In the genomic region with DNA sequence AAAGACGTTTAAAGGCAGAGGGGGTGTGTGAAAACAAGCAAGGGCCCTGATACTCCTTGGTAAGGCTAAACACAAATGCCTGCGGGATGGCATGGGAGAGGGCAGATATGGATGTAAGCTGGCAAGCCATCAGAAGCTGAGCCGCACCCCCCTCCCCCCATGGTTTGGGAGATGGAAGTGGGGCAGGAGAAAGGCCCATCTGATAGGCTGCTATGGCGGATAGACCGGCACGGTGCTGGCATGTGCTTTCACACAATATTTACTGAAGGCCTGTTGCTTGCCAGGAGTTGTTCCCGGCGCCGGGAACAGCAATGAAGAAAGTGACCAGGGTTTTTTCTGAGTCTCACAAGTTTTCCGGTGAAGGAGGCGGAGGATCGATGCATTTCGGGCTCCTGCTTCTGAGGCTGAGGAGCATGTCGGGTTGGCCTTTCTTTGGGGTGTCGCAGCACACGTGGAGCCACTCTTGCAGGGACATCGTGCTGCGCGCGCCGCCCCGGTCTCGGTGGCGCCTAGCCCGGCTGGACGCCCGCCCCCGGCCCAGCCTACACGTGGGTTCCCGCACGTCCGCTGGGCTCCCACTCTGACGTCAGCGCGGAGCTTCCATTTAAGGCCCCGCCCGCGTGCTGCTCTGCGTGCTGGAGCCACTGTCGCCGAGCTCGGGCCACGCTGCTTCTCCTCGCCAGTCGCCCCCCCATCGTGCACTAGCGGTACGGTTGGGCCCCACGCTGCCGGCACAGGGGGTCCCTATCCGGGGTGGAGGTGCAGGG, we compare ENCODE assay signal across 8 mouse cellular contexts. TPM values are rescaled to one million over a fixed set of nuclear protein-coding genes. Genes with fewer than 3 reads are reported as not detected.
DNase-seq lines count a peak whose midpoint lies in the region; ATAC-seq and TF ChIP-seq lines count a peak whose summit lies in the region.

No protein-coding gene starts in this region.

- peak overlapping the region; percentile 90 for H3K4me2 ChIP-seq in forebrain, embryonic 12.5 days
- peak overlapping the region; percentile 73 for H3K4me2 ChIP-seq in heart, postnatal 0 days (ENCODE audit: low read depth, low read length)
- peak overlapping the region; percentile 98 for H3K4me2 ChIP-seq in liver, embryonic 15.5 days
- peak overlapping the region; percentile 95 for H3K4me2 ChIP-seq in neural tube, embryonic 11.5 days (ENCODE audit: low read depth)
- peak overlapping the region; percentile 92 for H3K4me2 ChIP-seq in stomach, embryonic 16.5 days (ENCODE audit: low read depth, low read length)

- peak; percentile 93 for ATAC-seq in forebrain, embryonic 12.5 days (ENCODE audit: low FRiP score)
- peak; percentile 91 for ATAC-seq in heart, postnatal 0 days (ENCODE audit: insufficient read depth, low read depth)
- ATAC-seq in liver, embryonic 15.5 days (ENCODE audit: insufficient read depth) = peak; percentile 74
- ATAC-seq in neural tube, embryonic 11.5 days (ENCODE audit: insufficient read depth, low FRiP score, low TSS enrichment) = peak; percentile 90
- peak; percentile 91 for ATAC-seq in stomach, embryonic 16.5 days (ENCODE audit: insufficient read depth, low FRiP score)

- peaks cover 50% of the 10 kb centered on the region for H3K36me3 ChIP-seq in E14TG2a.4 (ENCODE audit: insufficient read depth, low read length)
- H3K36me3 ChIP-seq in forebrain, embryonic 12.5 days (replicated peaks) = peaks cover 20% of the 10 kb centered on the region
- H3K36me3 ChIP-seq in heart, postnatal 0 days (replicated peaks; ENCODE audit: control insufficient read depth, insufficient read depth, low read length) = peaks cover 30% of the 10 kb centered on the region
- H3K36me3 ChIP-seq in liver, embryonic 15.5 days (replicated peaks) = peaks cover 23% of the 10 kb centered on the region
- H3K36me3 ChIP-seq in neural tube, embryonic 11.5 days (ENCODE audit: control insufficient read depth, insufficient read depth, low read length) = peaks cover 10% of the 10 kb centered on the region
- peaks cover 19% of the 10 kb centered on the region for H3K36me3 ChIP-seq in stomach, embryonic 16.5 days (ENCODE audit: control insufficient read depth, insufficient read depth, low read length)

- H3K27me3 ChIP-seq in E14TG2a.4 (ENCODE audit: insufficient read depth, low read length) = peaks cover 15% of the 10 kb centered on the region; the same call in 1 of the 2 replicates
- H3K27me3 ChIP-seq in forebrain, embryonic 12.5 days = peaks cover 13% of the 10 kb centered on the region
- H3K27me3 ChIP-seq in heart, postnatal 0 days (ENCODE audit: control insufficient read depth, insufficient read depth, low read length) = no peaks in the 10 kb centered on the region
- no peaks in the 10 kb centered on the region for H3K27me3 ChIP-seq in liver, embryonic 15.5 days
- H3K27me3 ChIP-seq in neural tube, embryonic 11.5 days (ENCODE audit: control insufficient read depth, insufficient read depth, low read length) = no peaks in the 10 kb centered on the region
- H3K27me3 ChIP-seq in stomach, embryonic 16.5 days (ENCODE audit: control insufficient read depth, insufficient read depth, low read length) = no peaks in the 10 kb centered on the region

- peak overlapping the region; percentile 92 for H3K9ac ChIP-seq in forebrain, embryonic 12.5 days
- H3K9ac ChIP-seq in heart, postnatal 0 days (replicated peaks; ENCODE audit: low read depth, low read length) = peak overlapping the region; percentile 78
- H3K9ac ChIP-seq in liver, embryonic 15.5 days = peak overlapping the region; percentile 84
- peak overlapping the region; percentile 91 for H3K9ac ChIP-seq in neural tube, embryonic 11.5 days (ENCODE audit: low read length)
- H3K9ac ChIP-seq in stomach, embryonic 16.5 days (ENCODE audit: low read length) = peak overlapping the region; percentile 96

- DNase-seq in c-Kit-positive CD71-positive TER-119-positive erythroid progenitor cells, embryonic 14.5 days (ENCODE audit: low spot score) = peak; percentile 68
- peak; percentile 91 for DNase-seq in heart, postnatal 0 days (ENCODE audit: low spot score)
- DNase-seq in kidney, postnatal 36 days = peak; percentile 95 to 98
- peak; percentile 94 for DNase-seq in neural tube, embryonic 11.5 days (ENCODE audit: low spot score)

- peak; percentile 75 for TF ChIP-seq EP300 in heart, postnatal 0 days (IDR thresholded peaks at IDR 0.05; ENCODE audit: low read depth)

- peak overlapping the region; percentile 98 for H3K4me3 ChIP-seq in E14TG2a.4 (replicated peaks; ENCODE audit: low read length)
- peak overlapping the region; percentile 79 for H3K4me3 ChIP-seq in forebrain, embryonic 12.5 days (replicated peaks)
- H3K4me3 ChIP-seq in heart, postnatal 0 days (ENCODE audit: low read depth, low read length) = peak overlapping the region; percentile 76
- H3K4me3 ChIP-seq in liver, embryonic 15.5 days (replicated peaks) = peak overlapping the region; percentile 78
- H3K4me3 ChIP-seq in neural tube, embryonic 11.5 days (ENCODE audit: low read depth, low read length) = peak overlapping the region; percentile 92
- H3K4me3 ChIP-seq in stomach, embryonic 16.5 days (replicated peaks; ENCODE audit: low read length) = peak overlapping the region; percentile 91

- no peak for TF ChIP-seq CTCF in E14TG2a.4 (conservative IDR thresholded peaks at IDR 0.05; ENCODE audit: low read length)
- no peak for TF ChIP-seq CTCF in heart, postnatal 0 days (IDR thresholded peaks at IDR 0.05; ENCODE audit: low read depth)

- H3K4me1 ChIP-seq in E14TG2a.4 (replicated peaks; ENCODE audit: low read depth, low read length) = peaks cover 67% of the 10 kb centered on the region
- peaks cover 18% of the 10 kb centered on the region for H3K4me1 ChIP-seq in forebrain, embryonic 12.5 days
- H3K4me1 ChIP-seq in heart, postnatal 0 days (ENCODE audit: control insufficient read depth, insufficient read depth) = peaks cover 11% of the 10 kb centered on the region
- H3K4me1 ChIP-seq in liver, embryonic 15.5 days (replicated peaks) = peaks cover 52% of the 10 kb centered on the region
- peaks cover 7% of the 10 kb centered on the region for H3K4me1 ChIP-seq in neural tube, embryonic 11.5 days (ENCODE audit: control insufficient read depth, insufficient read depth, low read length)
- H3K4me1 ChIP-seq in stomach, embryonic 16.5 days (ENCODE audit: control insufficient read depth, insufficient read depth, low read length) = peaks cover 25% of the 10 kb centered on the region

- under 1% methylated on average over 51 of the region's 51 CpGs for WGBS in forebrain, embryonic 12.5 days
- under 1% methylated on average over 49 of the region's 51 CpGs for WGBS in heart, postnatal 0 days
- under 1% methylated on average over 51 of the region's 51 CpGs for WGBS in liver, embryonic 15.5 days (ENCODE audit: insufficient replicate concordance)
- WGBS in neural tube, embryonic 11.5 days = under 1% methylated on average over 47 of the region's 51 CpGs
- under 1% methylated on average over 51 of the region's 51 CpGs for WGBS in stomach, embryonic 16.5 days

- H3K27ac ChIP-seq in forebrain, embryonic 12.5 days = peak overlapping the region; percentile 89
- peak overlapping the region; percentile 94 for H3K27ac ChIP-seq in heart, postnatal 0 days (ENCODE audit: low read depth)
- peak overlapping the region; percentile 84 for H3K27ac ChIP-seq in liver, embryonic 15.5 days (replicated peaks)
- peak overlapping the region; percentile 64 for H3K27ac ChIP-seq in neural tube, embryonic 11.5 days (ENCODE audit: low read depth, low read length)
- peak overlapping the region; percentile 97 for H3K27ac ChIP-seq in stomach, embryonic 16.5 days (ENCODE audit: low read length)

- H3K9me3 ChIP-seq in E14TG2a.4 (ENCODE audit: low read length) = no peaks in the 10 kb centered on the region
- H3K9me3 ChIP-seq in forebrain, embryonic 12.5 days = no peaks in the 10 kb centered on the region
- H3K9me3 ChIP-seq in heart, postnatal 0 days (replicated peaks; ENCODE audit: control insufficient read depth, low read length) = no peaks in the 10 kb centered on the region
- no peaks in the 10 kb centered on the region for H3K9me3 ChIP-seq in liver, embryonic 15.5 days (replicated peaks)
- H3K9me3 ChIP-seq in neural tube, embryonic 11.5 days (ENCODE audit: control insufficient read depth, low read length) = no peaks in the 10 kb centered on the region
- no peaks in the 10 kb centered on the region for H3K9me3 ChIP-seq in stomach, embryonic 16.5 days (replicated peaks; ENCODE audit: control insufficient read depth, low read length)

RNA-seq across cellular contexts. Expression of a gene that starts 4.1 kb away (rescaled TPM):
- polyA plus RNA-seq in forebrain, embryonic 12.5 days (2016; fragmentation: Nextera tagmentation; extraction: Ambion mirVana) = 1,021 and 1,078 TPM in 2 replicates
- total RNA-seq in heart, postnatal 0 days (2014; rRNA removed; ENCODE audit: low replicate concordance) = 1,604 and 1,792 TPM in 2 replicates
- polyA plus RNA-seq in heart, postnatal 0 days (2015; fragmentation: Nextera tagmentation; extraction: Ambion mirVana) = 1,609 and 1,727 TPM in 2 replicates
- 1,291 and 1,714 TPM in 2 replicates for polyA plus RNA-seq in liver, embryonic 15.5 days (2015; fragmentation: Nextera tagmentation; extraction: Ambion mirVana)
- 1,604 and 1,620 TPM in 2 replicates for polyA plus RNA-seq in neural tube, embryonic 11.5 days (2014; fragmentation: Nextera tagmentation; extraction: Ambion mirVana)
- 1,904 and 2,036 TPM in 2 replicates for polyA plus RNA-seq in stomach, embryonic 16.5 days (2015; fragmentation: Nextera tagmentation; extraction: Ambion mirVana)

RNA-seq across cellular contexts. Expression of a gene that starts 15.6 kb away (rescaled TPM):
- polyA plus RNA-seq in forebrain, embryonic 12.5 days (2016; fragmentation: Nextera tagmentation; extraction: Ambion mirVana) = not detected in 2 replicates
- total RNA-seq in heart, postnatal 0 days (2014; rRNA removed; ENCODE audit: low replicate concordance) = not detected in 2 replicates
- polyA plus RNA-seq in heart, postnatal 0 days (2015; fragmentation: Nextera tagmentation; extraction: Ambion mirVana) = not detected in 2 replicates
- polyA plus RNA-seq in liver, embryonic 15.5 days (2015; fragmentation: Nextera tagmentation; extraction: Ambion mirVana) = 0.18 TPM in 1 of 2 replicates, not detected in the other
- not detected in 2 replicates for polyA plus RNA-seq in neural tube, embryonic 11.5 days (2014; fragmentation: Nextera tagmentation; extraction: Ambion mirVana)
- polyA plus RNA-seq in stomach, embryonic 16.5 days (2015; fragmentation: Nextera tagmentation; extraction: Ambion mirVana) = not detected in 2 replicates

RNA-seq across cellular contexts. Expression of a gene that starts 49.5 kb away (rescaled TPM):
- polyA plus RNA-seq in forebrain, embryonic 12.5 days (2016; fragmentation: Nextera tagmentation; extraction: Ambion mirVana) = 52.6 and 55.4 TPM in 2 replicates
- 29.0 and 40.4 TPM in 2 replicates for total RNA-seq in heart, postnatal 0 days (2014; rRNA removed; ENCODE audit: low replicate concordance)
- polyA plus RNA-seq in heart, postnatal 0 days (2015; fragmentation: Nextera tagmentation; extraction: Ambion mirVana) = 22.8 and 24.0 TPM in 2 replicates
- 25.4 and 26.3 TPM in 2 replicates for polyA plus RNA-seq in liver, embryonic 15.5 days (2015; fragmentation: Nextera tagmentation; extraction: Ambion mirVana)
- 55.0 and 55.9 TPM in 2 replicates for polyA plus RNA-seq in neural tube, embryonic 11.5 days (2014; fragmentation: Nextera tagmentation; extraction: Ambion mirVana)
- polyA plus RNA-seq in stomach, embryonic 16.5 days (2015; fragmentation: Nextera tagmentation; extraction: Ambion mirVana) = 50.0 and 51.6 TPM in 2 replicates

RNA-seq across cellular contexts. Expression of a gene that starts 49.5 kb away (rescaled TPM):
- polyA plus RNA-seq in forebrain, embryonic 12.5 days (2016; fragmentation: Nextera tagmentation; extraction: Ambion mirVana) = 23.9 and 25.3 TPM in 2 replicates
- total RNA-seq in heart, postnatal 0 days (2014; rRNA removed; ENCODE audit: low replicate concordance) = 7.9 and 23.9 TPM in 2 replicates
- 5.6 and 6.3 TPM in 2 replicates for polyA plus RNA-seq in heart, postnatal 0 days (2015; fragmentation: Nextera tagmentation; extraction: Ambion mirVana)
- 6.7 and 7.5 TPM in 2 replicates for polyA plus RNA-seq in liver, embryonic 15.5 days (2015; fragmentation: Nextera tagmentation; extraction: Ambion mirVana)
- 18.0 and 21.7 TPM in 2 replicates for polyA plus RNA-seq in neural tube, embryonic 11.5 days (2014; fragmentation: Nextera tagmentation; extraction: Ambion mirVana)
- 20.5 and 23.4 TPM in 2 replicates for polyA plus RNA-seq in stomach, embryonic 16.5 days (2015; fragmentation: Nextera tagmentation; extraction: Ambion mirVana)

Comparison
In these comparisons a context has a peak if more than half of its experiments do, and no peak if none do; other contexts are left out.
1. Peak in every context shown above with its lines: DNase-seq, ATAC-seq, H3K4me3 ChIP-seq and H3K27ac ChIP-seq.